Mouse (Mus musculus) adrenal gland, adult 2 months (tissue): ENCODE measurements around the gene Tgm2. TPM values are rescaled to one million over a fixed set of nuclear protein-coding genes. Genes with fewer than 3 reads are reported as not detected.

Experiments used
- DNase-seq: peaks from one replicate; pipeline ENCODE4 v3.0.0; 2021
- polyA plus RNA-seq: library from polyadenylated mRNA; depleted of rRNA; stranded (reverse); fragments of >200 nt; gene quantifications from 2 replicates; pipeline ENCODE4 v1.2.3, GENCODE M21; 2012; rRNA removed
- total RNA-seq, 2 experiments: library from RNA; stranded (reverse); gene quantifications; 2 replicates each; pipeline ENCODE4 v1.2.3; 2021

Gene Tgm2
- total and polyA plus RNA-seq, 3 experiments, result 63.6 to 105 (median 71.9) TPM

- no peak for DNase-seq
These were observed 77.7 kb downstream of the Tgm2 start for GRCm38 (mm10) chr2:158068444-158068971.

DNA sequence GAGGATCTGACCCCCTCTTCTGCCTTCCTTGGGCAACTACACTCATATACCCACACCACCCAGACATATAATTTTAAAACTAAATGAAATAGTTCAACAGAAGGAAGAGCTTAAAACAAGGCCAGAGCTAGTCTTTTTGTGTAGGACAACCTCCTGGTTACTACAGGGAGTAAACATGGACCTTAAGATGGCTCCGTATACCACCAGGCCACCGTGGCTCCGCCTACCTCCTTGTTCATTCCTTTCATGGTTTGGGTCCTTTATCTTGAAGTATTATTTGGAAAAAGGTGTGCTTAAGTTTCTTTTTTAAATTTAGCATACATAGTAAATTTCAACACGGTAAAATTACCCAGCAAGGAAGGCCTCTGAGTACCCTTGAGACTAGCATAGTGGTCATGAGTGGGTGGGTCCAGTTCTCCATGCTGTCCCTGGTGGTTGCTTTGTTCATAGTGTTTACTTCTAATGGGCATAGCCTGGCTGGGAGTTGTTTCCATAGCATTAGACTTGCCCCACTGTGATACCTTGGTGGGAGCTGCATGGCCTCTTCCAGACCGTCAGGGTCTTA is 78.9 kb downstream of the Tgm2 start:
- no peak for DNase-seq

DNA sequence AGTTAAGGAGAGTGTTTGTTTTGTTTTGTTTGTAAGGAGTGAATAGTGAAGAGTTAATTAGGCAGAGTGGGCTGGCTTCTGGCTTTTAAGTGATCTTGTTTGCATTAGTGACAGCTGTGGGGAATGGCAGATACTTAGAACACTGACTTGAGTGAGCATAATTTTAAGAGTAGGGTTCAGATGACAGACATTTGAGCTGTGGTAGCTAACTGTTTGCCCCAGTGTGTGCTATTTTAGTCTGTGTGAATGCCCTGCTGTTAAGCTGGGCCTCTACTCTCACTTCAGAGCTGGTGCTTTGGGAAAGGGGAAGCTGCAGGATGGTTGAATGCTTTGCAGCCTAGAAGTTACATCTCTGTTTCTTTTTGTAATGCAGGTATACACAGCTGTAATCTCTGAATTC is 79.8 kb downstream of the Tgm2 start:
- no peak for DNase-seq

Other genes with a start within 250 kb of the Tgm2 start
- 1 to 10 TPM; 1.6 to 2.0 TPM for gene Vstm2l, start 231.8 kb downstream of the Tgm2 start, total RNA-seq
- 6.4 and 9.0 TPM in 2 replicates for gene Vstm2l, start 231.8 kb downstream of the Tgm2 start, polyA plus RNA-seq
- 10 to 100 TPM; 15.3 to 20.3 TPM for gene Tti1, start 118.0 kb downstream of the Tgm2 start, total RNA-seq
- gene Tti1, start 118.0 kb downstream of the Tgm2 start, polyA plus RNA-seq, result 12.7 and 13.5 TPM in 2 replicates
- gene Rprd1b, start 117.9 kb downstream of the Tgm2 start, total RNA-seq, result 10 to 100 TPM; 30.8 to 35.2 TPM
- gene Rprd1b, start 117.9 kb downstream of the Tgm2 start, polyA plus RNA-seq, result 27.1 and 27.2 TPM in 2 replicates
- 1 to 10 TPM; 1.4 to 4.1 TPM for gene D630003M21Rik, start 82.8 kb upstream of the Tgm2 start, total RNA-seq
- 3.1 and 6.5 TPM in 2 replicates for gene D630003M21Rik, start 82.8 kb upstream of the Tgm2 start, polyA plus RNA-seq
- not detected for gene Bpi, start 111.7 kb upstream of the Tgm2 start, total RNA-seq
- not detected in 2 replicates for gene Bpi, start 111.7 kb upstream of the Tgm2 start, polyA plus RNA-seq
- 10 to 100 TPM; 22.0 to 24.6 TPM for gene Lbp, start 160.1 kb upstream of the Tgm2 start, total RNA-seq
- 25.4 and 36.7 TPM in 2 replicates for gene Lbp, start 160.1 kb upstream of the Tgm2 start, polyA plus RNA-seq
- gene Snhg11, start 229.2 kb upstream of the Tgm2 start, total RNA-seq, result 1 to 10 TPM; 8.8 to 9.8 TPM
- gene Snhg11, start 229.2 kb upstream of the Tgm2 start, polyA plus RNA-seq, result 8.7 and 11.2 TPM in 2 replicates